Mouse (Mus musculus) heart, embryonic 11.5 days (tissue): ENCODE measurements around the gene Wwc2. TPM values are rescaled to one million over a fixed set of nuclear protein-coding genes. Genes with fewer than 3 reads are reported as not detected.

Experiments
- ATAC-seq: fragments of 200-750 bp; cut with Nextera tagmentation; replicated peaks from 2 replicates; pipeline ENCODE4 v1.8.0; 2017; ENCODE audit warnings: moderate library complexity; ENCODE audit not compliant: insufficient number of reproducible peaks, low FRiP score, low TSS enrichment
- H3K27ac ChIP-seq: fragments of 300-500 bp; sonication (generic); 2 replicates; pipeline ENCODE4 v1.5.1; 2014; ENCODE audit warnings: mild to moderate bottlenecking, low read depth, low read length
- H3K27me3 ChIP-seq: fragments of 300-500 bp; sonication (generic); 2 replicates; pipeline ENCODE4 v1.6.1; 2014; ENCODE audit warnings: mild to moderate bottlenecking, low read length, mixed read lengths; ENCODE audit not compliant: control insufficient read depth, insufficient read depth
- H3K36me3 ChIP-seq: fragments of 300-500 bp; sonication (generic); 2 replicates; pipeline ENCODE4 v1.6.1; 2014; ENCODE audit warnings: mild to moderate bottlenecking, low read length, moderate library complexity, mixed read lengths; ENCODE audit not compliant: control insufficient read depth, insufficient read depth
- H3K4me1 ChIP-seq: fragments of 300-500 bp; sonication (generic); 2 replicates; pipeline ENCODE4 v1.6.1; 2014; ENCODE audit warnings: low read length; ENCODE audit not compliant: control insufficient read depth, insufficient read depth
- H3K4me2 ChIP-seq: fragments of 300-500 bp; sonication (generic); 2 replicates; pipeline ENCODE4 v1.6.1; 2014; ENCODE audit warnings: mild to moderate bottlenecking, moderate library complexity
- H3K4me3 ChIP-seq: fragments of 300-500 bp; sonication (generic); 2 replicates; pipeline ENCODE4 v1.5.1; 2014; ENCODE audit warnings: low read depth, low read length
- H3K9ac ChIP-seq: fragments of 300-500 bp; sonication (generic); 2 replicates; pipeline ENCODE4 v1.6.1; 2014; ENCODE audit warnings: mild to moderate bottlenecking, low read depth, low read length, moderate library complexity
- H3K9me3 ChIP-seq: fragments of 300-500 bp; sonication (generic); replicated peaks from 2 replicates; pipeline ENCODE4 v1.6.1; 2016; ENCODE audit warnings: low read length; ENCODE audit not compliant: control insufficient read depth
- WGBS: fragments of 180-500 bp; shearing (Covaris S2); extraction: QIAGEN DNeasy Blood & Tissue Kit; methylation state at CpG from one replicate; pipeline ENCODE4 v1.1.7; 2014; ENCODE audit not compliant: insufficient replicate concordance; 5-methylcytosine and 5-hydroxymethylcytosine counted together
- polyA plus RNA-seq: library from polyadenylated mRNA; unstranded; fragments of >200 nt; fragmentation: Nextera tagmentation; extraction: Ambion mirVana; gene quantifications from 2 replicates; pipeline ENCODE4 v1.2.1, GENCODE M21; 2014

The Wwc2 gene
- 14.8 and 15.2 TPM in 2 replicates for polyA plus RNA-seq

GRCm38 (mm10) chr8:47990911-47991820, at the start of gene Wwc2:
Gene Wwc2, minus strand, starts transcription at chr8:47990924.
- H3K4me3 ChIP-seq: peak within 1 kb of the TSS; percentile 90
- 2% methylated on average over 33 of the region's 46 CpGs for WGBS
- H3K4me1 ChIP-seq: peaks cover 32% of the 10 kb centered on the region
- ATAC-seq: peak; percentile 65
- H3K4me2 ChIP-seq: peak within 1 kb of the TSS; percentile 95
- H3K36me3 ChIP-seq: no peaks in the 10 kb centered on the region
- no peaks in the 10 kb centered on the region for H3K27me3 ChIP-seq
- peak within 1 kb of the TSS; percentile 88 for H3K9ac ChIP-seq
- no peaks in the 10 kb centered on the region for H3K9me3 ChIP-seq
- peak within 1 kb of the TSS; percentile 96 for H3K27ac ChIP-seq

GRCm38 (mm10) chr8:48038261-48038934, 47.7 kb upstream of the Wwc2 start:
- Histone ChIP-seq H3K9me3 (no peaks in the 10 kb centered on the region), H3K4me2 (no peak overlapping the region), H3K9ac (no peak overlapping the region), H3K27ac (no peak overlapping the region), H3K36me3 (no peaks in the 10 kb centered on the region), H3K4me3 (no peak overlapping the region), H3K4me1 (no peaks in the 10 kb centered on the region), H3K27me3 (no peaks in the 10 kb centered on the region)
- 76% methylated on average over 7 of the region's 7 CpGs for WGBS
- ATAC-seq: no peak

GRCm38 (mm10) chr8:48032046-48032445, 41.3 kb upstream of the Wwc2 start:
- H3K27me3 ChIP-seq: no peaks in the 10 kb centered on the region
- no peak overlapping the region for H3K27ac ChIP-seq
- ATAC-seq: no peak
- no peak overlapping the region for H3K9ac ChIP-seq
- no peak overlapping the region for H3K4me2 ChIP-seq
- H3K36me3 ChIP-seq: no peaks in the 10 kb centered on the region
- H3K4me3 ChIP-seq: no peak overlapping the region
- WGBS: 13% methylated on average over 2 of the region's 2 CpGs
- H3K9me3 ChIP-seq: no peaks in the 10 kb centered on the region
- H3K4me1 ChIP-seq: no peaks in the 10 kb centered on the region

DNA sequence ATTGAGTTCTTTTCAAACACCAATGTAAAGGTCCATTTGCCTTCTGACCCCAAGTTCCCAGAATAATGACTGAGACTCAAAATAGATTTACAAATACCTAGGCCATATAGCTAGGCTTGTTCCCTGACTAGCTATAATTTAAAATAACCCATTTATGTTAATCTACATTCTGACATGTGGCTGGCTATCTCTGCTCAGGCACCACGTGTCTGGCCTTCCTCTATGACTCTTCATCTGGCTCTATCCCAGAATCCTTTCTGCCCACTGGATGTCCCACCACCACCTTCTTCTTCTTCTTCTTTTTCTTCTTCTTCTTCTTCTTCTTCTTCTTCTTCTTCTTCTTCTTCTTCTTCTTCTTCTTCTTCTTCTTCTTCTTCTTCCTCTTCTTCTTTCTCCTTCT, 39.9 kb upstream of the Wwc2 start:
- no peak for ATAC-seq
- WGBS: 63% methylated on average over 1 of the region's 1 CpGs

DNA sequence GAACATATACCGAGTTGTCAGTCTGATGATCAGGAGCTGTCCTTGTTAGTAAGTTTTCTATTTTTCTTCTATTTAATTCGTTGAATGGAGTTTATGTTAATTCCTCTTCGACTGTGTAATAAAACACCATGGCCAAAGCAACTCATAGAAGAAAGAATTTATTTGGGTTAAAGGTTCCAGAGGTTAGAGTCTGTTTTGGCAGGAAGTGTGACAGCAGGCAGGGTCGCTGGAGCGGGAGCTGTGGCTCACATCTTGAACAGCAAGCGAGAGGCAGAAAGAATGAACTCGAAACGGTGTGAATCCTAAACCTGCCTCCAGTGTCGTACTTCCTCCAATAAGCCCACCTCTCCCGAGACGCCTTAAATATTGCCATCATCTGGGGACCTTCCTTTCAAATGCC, 36.1 kb upstream of the Wwc2 start:
- Histone ChIP-seq H3K4me1 (no peaks in the 10 kb centered on the region), H3K36me3 (no peaks in the 10 kb centered on the region), H3K9me3 (no peaks in the 10 kb centered on the region), H3K27ac (no peak overlapping the region), H3K9ac (no peak overlapping the region), H3K27me3 (no peaks in the 10 kb centered on the region), H3K4me3 (no peak overlapping the region), H3K4me2 (no peak overlapping the region)
- no peak for ATAC-seq
- 72% methylated on average over 11 of the region's 11 CpGs for WGBS

More for the DNA sequence above, 39.9 kb upstream of the Wwc2 start:
- Histone ChIP-seq H3K27me3 (no peaks in the 10 kb centered on the region), H3K4me2 (no peak overlapping the region), H3K27ac (no peak overlapping the region), H3K9me3 (no peaks in the 10 kb centered on the region), H3K9ac (no peak overlapping the region), H3K4me1 (no peaks in the 10 kb centered on the region), H3K4me3 (no peak overlapping the region), H3K36me3 (no peaks in the 10 kb centered on the region)

- H3K4me3 ChIP-seq: no peak overlapping the region
- no peak overlapping the region for H3K9ac ChIP-seq
- no peak overlapping the region for H3K4me2 ChIP-seq
- no peaks in the 10 kb centered on the region for H3K4me1 ChIP-seq
- H3K36me3 ChIP-seq: no peaks in the 10 kb centered on the region
- H3K27me3 ChIP-seq: no peaks in the 10 kb centered on the region
- no peak for ATAC-seq
- H3K27ac ChIP-seq: no peak overlapping the region
- H3K9me3 ChIP-seq: no peaks in the 10 kb centered on the region
- WGBS: 62% methylated on average over 8 of the region's 8 CpGs
These were observed 32.5 kb upstream of the Wwc2 start for GRCm38 (mm10) chr8:48023206-48023605.

- Histone ChIP-seq H3K27me3 (no peaks in the 10 kb centered on the region), H3K9ac (no peak overlapping the region), H3K27ac (no peak overlapping the region), H3K36me3 (no peaks in the 10 kb centered on the region), H3K4me1 (no peaks in the 10 kb centered on the region), H3K4me2 (no peak overlapping the region), H3K9me3 (no peaks in the 10 kb centered on the region), H3K4me3 (no peak overlapping the region)
- no peak for ATAC-seq
- 86% methylated on average over 2 of the region's 2 CpGs for WGBS
These were observed 29.0 kb upstream of the Wwc2 start for GRCm38 (mm10) chr8:48019737-48020136.

- no peak for ATAC-seq
- H3K9me3 ChIP-seq: no peaks in the 10 kb centered on the region
- no peak overlapping the region for H3K4me3 ChIP-seq
- no peaks in the 10 kb centered on the region for H3K27me3 ChIP-seq
- no peak overlapping the region for H3K4me2 ChIP-seq
- H3K9ac ChIP-seq: no peak overlapping the region
- H3K27ac ChIP-seq: no peak overlapping the region
- WGBS: 26% methylated on average over 8 of the region's 8 CpGs
- H3K36me3 ChIP-seq: no peaks in the 10 kb centered on the region
- H3K4me1 ChIP-seq: no peaks in the 10 kb centered on the region
These were observed 25.8 kb upstream of the Wwc2 start for GRCm38 (mm10) chr8:48016538-48016937.
